Mouse (Mus musculus) monocyte, adult 5-6 weeks (primary cell): Measurements from ENCODE around the gene Ube2e2. TPM values are rescaled to one million over a fixed set of nuclear protein-coding genes. Genes with fewer than 3 reads are reported as not detected.
"Not testable (repeated sequence)": the region's sequence is repeated elsewhere in the genome, so short reads cannot be mapped to it uniquely, and the experiment has no call there.

Source experiments
- ATAC-seq: fragments of 153-309, 156-312 bp; replicated peaks from 2 replicates; pipeline ENCODE4 v1.8.0; 2017; ENCODE audit warnings: mild to moderate bottlenecking; ENCODE audit not compliant: low TSS enrichment, insufficient number of reproducible peaks, severe bottlenecking, poor library complexity, low FRiP score
- total RNA-seq: library from RNA; stranded (forward); fragments of 200-1000, 200-491, 200-594 nt; gene quantifications from 3 replicates; pipeline ENCODE4 v1.2.3, GENCODE M21; 2017

Ube2e2 gene
- total RNA-seq, 1 experiment from 2014 or later, result not detected

DNA sequence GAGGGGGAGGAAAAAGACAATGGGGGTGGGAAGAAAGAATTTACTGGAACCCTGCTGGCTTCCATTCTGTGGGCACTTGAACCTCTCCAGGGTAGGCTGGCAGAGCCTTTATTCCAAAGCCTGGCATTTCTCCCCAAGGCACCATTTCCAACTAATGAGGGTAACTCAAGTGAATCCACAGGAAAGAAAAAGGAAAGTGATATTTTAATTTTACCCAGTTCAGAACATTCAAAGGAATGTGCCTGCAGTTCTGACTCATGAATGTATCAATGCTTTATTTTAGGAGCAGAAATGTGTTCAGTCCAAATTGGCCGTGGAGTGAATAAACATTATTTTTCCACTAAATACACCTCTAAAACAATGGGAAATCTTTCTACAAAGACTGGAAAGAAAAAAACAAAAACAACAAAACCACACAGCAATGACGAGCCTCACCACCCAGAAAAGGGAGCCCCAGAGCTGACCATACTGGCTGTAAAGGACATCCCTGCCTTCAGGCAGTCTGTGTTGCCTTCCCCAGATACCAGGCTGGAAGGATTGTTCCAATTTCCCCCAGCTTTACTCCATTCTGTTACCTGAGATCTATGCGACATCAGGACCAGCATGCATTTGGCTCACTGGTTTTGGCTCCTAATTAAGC is 340.0 kb downstream of the Ube2e2 start:
- ATAC-seq, result no peak

- no peak for ATAC-seq
Observed at GRCm38 (mm10) chr14:18547541-18547940, 346.5 kb downstream of the Ube2e2 start.

DNA sequence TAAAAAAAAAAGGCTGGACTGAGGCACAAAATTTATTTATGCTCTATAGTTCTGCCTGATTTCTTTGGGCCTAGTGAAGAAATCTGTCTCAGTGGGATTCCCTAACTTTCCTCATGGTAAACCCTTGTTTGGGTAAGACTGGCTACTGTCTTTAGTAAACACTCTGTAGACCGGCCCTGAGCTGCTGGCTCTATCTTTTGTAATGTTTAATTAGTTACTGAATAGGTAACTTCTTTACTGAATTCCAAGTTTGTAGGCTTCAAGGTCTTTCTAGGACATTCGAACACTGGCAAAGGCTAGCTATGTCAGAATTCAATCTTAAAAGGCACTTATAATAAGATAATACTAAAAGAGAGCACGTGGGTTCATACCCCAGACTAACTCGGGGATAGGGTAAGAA is 355.0 kb downstream of the Ube2e2 start:
- ATAC-seq, result not testable (repeated sequence)

DNA sequence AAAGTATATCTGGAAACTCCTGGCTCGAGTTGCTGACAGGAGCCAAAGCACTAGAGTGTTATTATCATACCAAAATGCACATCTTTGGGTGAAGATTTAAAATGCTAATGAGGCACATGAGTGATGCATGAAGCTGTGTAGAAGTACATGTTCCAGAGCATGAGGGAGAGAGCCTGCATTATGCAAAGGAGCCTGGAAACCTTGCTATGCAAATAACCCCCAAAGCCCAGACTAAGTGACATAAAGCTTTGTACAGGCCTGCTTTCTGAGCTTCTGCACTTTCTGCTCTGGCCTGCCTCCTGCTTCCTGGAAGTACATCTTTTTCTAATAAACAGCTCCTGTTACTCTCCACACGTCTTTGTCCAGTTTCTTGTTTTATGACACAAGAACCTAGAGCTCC is 363.2 kb downstream of the Ube2e2 start:
- no peak for ATAC-seq

DNA sequence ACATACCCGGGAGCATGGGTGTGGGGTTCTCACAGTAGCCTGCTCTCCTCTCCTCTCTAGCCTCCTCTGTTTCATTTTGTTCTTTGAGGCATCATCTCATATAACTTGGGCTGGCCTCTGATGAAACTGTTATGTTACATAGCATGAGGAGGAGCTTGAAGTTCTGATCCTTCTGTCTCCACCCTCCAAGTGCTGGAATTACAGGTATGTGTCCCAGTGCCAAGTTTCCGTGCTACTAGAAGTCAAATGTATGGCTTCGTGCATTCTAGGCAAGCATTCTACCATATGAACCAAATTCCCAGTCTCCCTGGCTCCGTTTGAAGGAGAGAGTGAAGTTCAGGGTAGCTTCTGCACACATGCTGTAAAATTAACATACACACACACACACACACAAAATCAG is 363.6 kb downstream of the Ube2e2 start:
- ATAC-seq, result no peak
